Mouse (Mus musculus) G1E (cell line): ENCODE data around the gene Heatr3.

Source experiments
- CTCF ChIP-seq: IDR thresholded peaks from 2 replicates; pipeline ENCODE4 v1.5.1; 2012; ENCODE audit warnings: low read depth, low read length, inconsistent platforms, mixed read lengths
- GATA1 ChIP-seq: IDR thresholded peaks from 2 replicates; pipeline ENCODE4 v1.6.1; 2012; ENCODE audit warnings: borderline replicate concordance, low read length, inconsistent platforms, mixed read lengths
- TAL1 ChIP-seq: conservative IDR thresholded peaks from 2 replicates; pipeline ENCODE4 v1.6.1; 2012; ENCODE audit warnings: low read depth, low read length, inconsistent platforms, mixed read lengths

DNA sequence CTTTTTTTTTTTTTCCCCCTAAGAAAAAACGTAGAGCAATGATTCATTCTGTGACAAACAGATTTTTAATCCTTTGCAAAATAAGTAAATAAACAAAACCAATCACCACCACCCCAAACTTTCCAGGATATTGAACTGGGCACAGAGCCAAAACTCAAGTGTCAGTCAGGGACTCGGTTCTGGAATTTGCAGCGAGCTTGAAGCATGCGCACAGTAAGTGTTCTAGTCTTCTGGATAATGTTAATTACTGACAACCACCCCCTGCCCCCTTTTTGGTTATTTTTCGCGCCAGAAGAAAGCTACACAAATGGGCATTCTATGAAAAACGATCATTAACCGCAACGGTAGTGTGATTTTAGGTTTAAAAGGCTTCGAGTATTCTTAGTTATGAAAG is 60.9 kb downstream of the Heatr3 start:
- TF ChIP-seq TAL1 = no peak
- no peak for TF ChIP-seq CTCF
- no peak for TF ChIP-seq GATA1
